Mouse (Mus musculus): Measurements from ENCODE around the gene Camk1d. TPM values are rescaled to one million over a fixed set of nuclear protein-coding genes. Genes with fewer than 3 reads are reported as not detected.

Camk1d gene
- polyA plus RNA-seq, 1 experiment from 2014 or later: 5.6 TPM

- 76% methylated on average over 4 of the region's 4 CpGs for WGBS
- no peak overlapping the region for H3K4me3 ChIP-seq (ENCODE audit: control insufficient read depth in 1 of 2, insufficient read depth in 1 of 2, low read depth in 1 of 2, low read length in 2 of 2)
- no peak overlapping the region for H3K9ac ChIP-seq (ENCODE audit: low read length)
- H3K36me3 ChIP-seq (ENCODE audit: control insufficient read depth, insufficient read depth, low read length): no peaks in the 10 kb centered on the region
- no peaks in the 10 kb centered on the region for H3K9me3 ChIP-seq (ENCODE audit: control insufficient read depth, low read length)
- no peak overlapping the region for H3K4me2 ChIP-seq (ENCODE audit: low read length)
- no peaks in the 10 kb centered on the region for H3K4me1 ChIP-seq (ENCODE audit: control insufficient read depth in 2 of 2, insufficient read depth in 2 of 2, low read length in 2 of 2)
- H3K27me3 ChIP-seq (ENCODE audit: control insufficient read depth, insufficient read depth, low read length): no peaks in the 10 kb centered on the region
- H3K27ac ChIP-seq (replicated peaks in 1 of 2; ENCODE audit: control insufficient read depth in 1 of 2, insufficient read depth in 1 of 2, low read depth in 2 of 2, low read length in 2 of 2): no peak overlapping the region
- ATAC-seq (ENCODE audit: insufficient number of reproducible peaks, insufficient read depth, low FRiP score, low read depth): no peak
Measured at GRCm38 (mm10) chr2:5499620-5500019, 214.7 kb downstream of the Camk1d start.

GRCm38 (mm10) chr2:5489916-5490315 is 224.4 kb downstream of the Camk1d start:
- WGBS: 66% methylated on average over 5 of the region's 5 CpGs
- no peak; the same call in 1 of the 2 replicates for ATAC-seq (ENCODE audit: insufficient number of reproducible peaks, insufficient read depth, low FRiP score, low read depth)
- no peak overlapping the region for H3K9ac ChIP-seq (ENCODE audit: low read length)

GRCm38 (mm10) chr2:5487344-5487743 is 227.0 kb downstream of the Camk1d start:
- 71% methylated on average over 3 of the region's 3 CpGs for WGBS

More at GRCm38 (mm10) chr2:5489916-5490315, 224.4 kb downstream of the Camk1d start:
- no peak overlapping the region for H3K4me3 ChIP-seq (ENCODE audit: control insufficient read depth in 1 of 2, insufficient read depth in 1 of 2, low read depth in 1 of 2, low read length in 2 of 2)
- no peak overlapping the region for H3K4me2 ChIP-seq (ENCODE audit: low read length)
- no peaks in the 10 kb centered on the region for H3K9me3 ChIP-seq (ENCODE audit: control insufficient read depth, low read length)
- no peaks in the 10 kb centered on the region for H3K4me1 ChIP-seq (ENCODE audit: control insufficient read depth in 2 of 2, insufficient read depth in 2 of 2, low read length in 2 of 2)
- H3K36me3 ChIP-seq (ENCODE audit: control insufficient read depth, insufficient read depth, low read length): no peaks in the 10 kb centered on the region
- H3K27ac ChIP-seq (replicated peaks in 1 of 2; ENCODE audit: control insufficient read depth in 1 of 2, insufficient read depth in 1 of 2, low read depth in 2 of 2, low read length in 2 of 2): no peak overlapping the region
- H3K27me3 ChIP-seq (ENCODE audit: control insufficient read depth, insufficient read depth, low read length): no peaks in the 10 kb centered on the region

GRCm38 (mm10) chr2:5486663-5487062 is 227.7 kb downstream of the Camk1d start:
- H3K9ac ChIP-seq (ENCODE audit: low read length): no peak overlapping the region
- no peak for ATAC-seq (ENCODE audit: insufficient number of reproducible peaks, insufficient read depth, low FRiP score, low read depth)
- H3K9me3 ChIP-seq (ENCODE audit: control insufficient read depth, low read length): no peaks in the 10 kb centered on the region
- no peaks in the 10 kb centered on the region for H3K4me1 ChIP-seq (ENCODE audit: control insufficient read depth in 2 of 2, insufficient read depth in 2 of 2, low read length in 2 of 2)
- no peak overlapping the region for H3K4me3 ChIP-seq (ENCODE audit: control insufficient read depth in 1 of 2, insufficient read depth in 1 of 2, low read depth in 1 of 2, low read length in 2 of 2)
- no peak overlapping the region for H3K27ac ChIP-seq (replicated peaks in 1 of 2; ENCODE audit: control insufficient read depth in 1 of 2, insufficient read depth in 1 of 2, low read depth in 2 of 2, low read length in 2 of 2)
- H3K36me3 ChIP-seq (ENCODE audit: control insufficient read depth, insufficient read depth, low read length): no peaks in the 10 kb centered on the region
- WGBS: 76% methylated on average over 7 of the region's 7 CpGs
- no peaks in the 10 kb centered on the region for H3K27me3 ChIP-seq (ENCODE audit: control insufficient read depth, insufficient read depth, low read length)
- H3K4me2 ChIP-seq (ENCODE audit: low read length): no peak overlapping the region

More at GRCm38 (mm10) chr2:5487344-5487743, 227.0 kb downstream of the Camk1d start:
- Histone ChIP-seq H3K4me3 (ENCODE audit: control insufficient read depth in 1 of 2, insufficient read depth in 1 of 2, low read depth in 1 of 2, low read length in 2 of 2) (no peak overlapping the region), H3K4me2 (ENCODE audit: low read length) (no peak overlapping the region), H3K27ac (replicated peaks in 1 of 2; ENCODE audit: control insufficient read depth in 1 of 2, insufficient read depth in 1 of 2, low read depth in 2 of 2, low read length in 2 of 2) (no peak overlapping the region), H3K9ac (ENCODE audit: low read length) (no peak overlapping the region), H3K27me3 (ENCODE audit: control insufficient read depth, insufficient read depth, low read length) (no peaks in the 10 kb centered on the region), H3K4me1 (ENCODE audit: control insufficient read depth in 2 of 2, insufficient read depth in 2 of 2, low read length in 2 of 2) (no peaks in the 10 kb centered on the region), H3K36me3 (ENCODE audit: control insufficient read depth, insufficient read depth, low read length) (no peaks in the 10 kb centered on the region), H3K9me3 (ENCODE audit: control insufficient read depth, low read length) (no peaks in the 10 kb centered on the region)
- ATAC-seq (ENCODE audit: insufficient number of reproducible peaks, insufficient read depth, low FRiP score, low read depth): no peak

- no peaks in the 10 kb centered on the region for H3K27me3 ChIP-seq (ENCODE audit: control insufficient read depth, insufficient read depth, low read length)
- no peaks in the 10 kb centered on the region for H3K9me3 ChIP-seq (ENCODE audit: control insufficient read depth, low read length)
- no peaks in the 10 kb centered on the region for H3K36me3 ChIP-seq (ENCODE audit: control insufficient read depth, insufficient read depth, low read length)
- no peak overlapping the region for H3K4me2 ChIP-seq (ENCODE audit: low read length)
- no peak overlapping the region for H3K27ac ChIP-seq (replicated peaks in 1 of 2; ENCODE audit: control insufficient read depth in 1 of 2, insufficient read depth in 1 of 2, low read depth in 2 of 2, low read length in 2 of 2)
- 86% methylated on average over 6 of the region's 6 CpGs for WGBS
- H3K4me3 ChIP-seq (ENCODE audit: control insufficient read depth in 1 of 2, insufficient read depth in 1 of 2, low read depth in 1 of 2, low read length in 2 of 2): no peak overlapping the region
- no peak overlapping the region for H3K9ac ChIP-seq (ENCODE audit: low read length)
- no peak for ATAC-seq (ENCODE audit: insufficient number of reproducible peaks, insufficient read depth, low FRiP score, low read depth)
- H3K4me1 ChIP-seq (ENCODE audit: control insufficient read depth in 2 of 2, insufficient read depth in 2 of 2, low read length in 2 of 2): no peaks in the 10 kb centered on the region
Measured at GRCm38 (mm10) chr2:5485786-5486185, 228.5 kb downstream of the Camk1d start.

GRCm38 (mm10) chr2:5479886-5480285 is 234.4 kb downstream of the Camk1d start:
- Histone ChIP-seq H3K27me3 (ENCODE audit: control insufficient read depth, insufficient read depth, low read length) (no peaks in the 10 kb centered on the region), H3K4me3 (ENCODE audit: control insufficient read depth in 1 of 2, insufficient read depth in 1 of 2, low read depth in 1 of 2, low read length in 2 of 2) (no peak overlapping the region), H3K9me3 (ENCODE audit: control insufficient read depth, low read length) (no peaks in the 10 kb centered on the region), H3K36me3 (ENCODE audit: control insufficient read depth, insufficient read depth, low read length) (no peaks in the 10 kb centered on the region), H3K9ac (ENCODE audit: low read length) (no peak overlapping the region), H3K4me1 (ENCODE audit: control insufficient read depth in 2 of 2, insufficient read depth in 2 of 2, low read length in 2 of 2) (no peaks in the 10 kb centered on the region), H3K27ac (replicated peaks in 1 of 2; ENCODE audit: control insufficient read depth in 1 of 2, insufficient read depth in 1 of 2, low read depth in 2 of 2, low read length in 2 of 2) (no peak overlapping the region), H3K4me2 (ENCODE audit: low read length) (no peak overlapping the region)
- no peak for ATAC-seq (ENCODE audit: insufficient number of reproducible peaks, insufficient read depth, low FRiP score, low read depth)
- 78% methylated on average over 3 of the region's 3 CpGs for WGBS

- Histone ChIP-seq H3K27me3 (ENCODE audit: control insufficient read depth, insufficient read depth, low read length) (no peaks in the 10 kb centered on the region), H3K9me3 (ENCODE audit: control insufficient read depth, low read length) (no peaks in the 10 kb centered on the region)
Measured at GRCm38 (mm10) chr2:5478709-5479108, 235.6 kb downstream of the Camk1d start.

GRCm38 (mm10) chr2:5478256-5478655 is 236.1 kb downstream of the Camk1d start:
- 93% methylated on average over 4 of the region's 4 CpGs for WGBS
- H3K4me3 ChIP-seq (ENCODE audit: control insufficient read depth in 1 of 2, insufficient read depth in 1 of 2, low read depth in 1 of 2, low read length in 2 of 2): no peak overlapping the region
- no peaks in the 10 kb centered on the region for H3K36me3 ChIP-seq (ENCODE audit: control insufficient read depth, insufficient read depth, low read length)
- no peaks in the 10 kb centered on the region for H3K4me1 ChIP-seq (ENCODE audit: control insufficient read depth in 2 of 2, insufficient read depth in 2 of 2, low read length in 2 of 2)
- H3K4me2 ChIP-seq (ENCODE audit: low read length): no peak overlapping the region
- ATAC-seq (ENCODE audit: insufficient number of reproducible peaks, insufficient read depth, low FRiP score, low read depth): no peak
- no peaks in the 10 kb centered on the region for H3K27me3 ChIP-seq (ENCODE audit: control insufficient read depth, insufficient read depth, low read length)
- no peaks in the 10 kb centered on the region for H3K9me3 ChIP-seq (ENCODE audit: control insufficient read depth, low read length)
- H3K27ac ChIP-seq (replicated peaks in 1 of 2; ENCODE audit: control insufficient read depth in 1 of 2, insufficient read depth in 1 of 2, low read depth in 2 of 2, low read length in 2 of 2): no peak overlapping the region
- H3K9ac ChIP-seq (ENCODE audit: low read length): no peak overlapping the region

More at GRCm38 (mm10) chr2:5478709-5479108, 235.6 kb downstream of the Camk1d start:
- Histone ChIP-seq H3K4me2 (ENCODE audit: low read length) (no peak overlapping the region), H3K27ac (replicated peaks in 1 of 2; ENCODE audit: control insufficient read depth in 1 of 2, insufficient read depth in 1 of 2, low read depth in 2 of 2, low read length in 2 of 2) (no peak overlapping the region), H3K36me3 (ENCODE audit: control insufficient read depth, insufficient read depth, low read length) (no peaks in the 10 kb centered on the region), H3K4me3 (ENCODE audit: control insufficient read depth in 1 of 2, insufficient read depth in 1 of 2, low read depth in 1 of 2, low read length in 2 of 2) (no peak overlapping the region), H3K4me1 (ENCODE audit: control insufficient read depth in 2 of 2, insufficient read depth in 2 of 2, low read length in 2 of 2) (no peaks in the 10 kb centered on the region), H3K9ac (ENCODE audit: low read length) (no peak overlapping the region)
- ATAC-seq (ENCODE audit: insufficient number of reproducible peaks, insufficient read depth, low FRiP score, low read depth): no peak
- 76% methylated on average over 5 of the region's 5 CpGs for WGBS

All from heart, embryonic 14.5 days (tissue).